Mouse (Mus musculus): ENCODE results near the gene Fgfr2.

Fgfr2 gene

DNA sequence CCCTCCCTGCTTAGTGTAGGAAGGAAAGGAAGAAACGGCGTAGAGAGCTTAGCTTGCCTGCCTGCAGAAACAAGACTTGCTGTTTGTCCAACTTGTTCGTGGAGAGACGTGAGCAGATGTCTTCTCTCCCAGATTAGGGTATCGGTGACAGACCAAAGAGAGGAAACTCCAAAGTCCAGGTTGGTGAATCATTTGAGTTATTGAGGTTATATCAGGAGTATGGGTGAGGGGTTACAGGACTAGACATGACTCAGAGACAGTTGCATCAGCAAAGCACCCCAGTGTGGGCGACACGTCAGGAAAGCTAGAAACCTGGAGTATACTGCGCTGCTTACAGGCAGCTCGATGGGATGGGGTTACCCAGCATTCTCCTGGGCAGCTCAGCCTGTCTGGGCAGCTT lies 2457.8 kb downstream of the Fgfr2 start:
- no peak for DNase-seq (ENCODE audit: low spot score)

DNA sequence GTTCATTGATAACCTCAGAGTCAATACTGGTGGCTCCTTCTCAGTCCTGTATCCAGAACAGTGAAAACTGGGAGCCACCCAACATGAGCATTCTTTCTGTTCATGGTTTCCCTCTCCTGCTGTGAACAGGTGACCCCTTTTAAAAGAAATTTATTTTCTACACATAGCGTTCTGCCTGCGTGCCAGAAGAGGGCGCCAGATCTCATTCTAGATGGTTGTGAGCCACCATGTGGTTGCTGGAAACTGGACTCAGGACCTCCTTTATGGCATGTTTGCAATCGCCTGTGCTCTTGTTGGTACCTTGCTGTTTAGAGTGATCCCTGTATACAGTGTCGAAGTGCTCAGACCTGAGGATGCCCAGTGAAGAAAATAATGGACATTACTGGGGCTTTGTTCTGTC lies 2458.5 kb downstream of the Fgfr2 start:
- DNase-seq (ENCODE audit: low spot score): no peak

DNA sequence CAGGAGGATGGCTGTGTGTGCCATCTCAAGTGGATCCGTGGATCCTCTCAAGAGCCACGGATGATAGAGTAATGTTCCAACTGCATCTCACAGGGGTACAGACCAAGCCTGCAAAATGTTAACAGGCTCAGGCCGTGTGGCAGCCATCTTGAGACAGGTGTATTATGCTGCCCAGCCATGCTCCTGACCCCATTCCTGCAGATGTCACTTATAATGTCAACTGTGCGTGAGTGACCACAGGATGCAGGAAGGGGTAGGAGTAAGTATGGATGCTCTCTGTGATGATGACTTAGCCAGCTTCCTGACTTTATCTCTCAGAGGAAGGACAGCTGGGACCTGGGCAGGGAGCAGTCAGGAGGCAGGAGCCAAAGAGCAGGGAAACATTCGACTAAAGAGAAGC lies 2459.1 kb downstream of the Fgfr2 start:
- DNase-seq (ENCODE audit: low spot score): no peak

DNA sequence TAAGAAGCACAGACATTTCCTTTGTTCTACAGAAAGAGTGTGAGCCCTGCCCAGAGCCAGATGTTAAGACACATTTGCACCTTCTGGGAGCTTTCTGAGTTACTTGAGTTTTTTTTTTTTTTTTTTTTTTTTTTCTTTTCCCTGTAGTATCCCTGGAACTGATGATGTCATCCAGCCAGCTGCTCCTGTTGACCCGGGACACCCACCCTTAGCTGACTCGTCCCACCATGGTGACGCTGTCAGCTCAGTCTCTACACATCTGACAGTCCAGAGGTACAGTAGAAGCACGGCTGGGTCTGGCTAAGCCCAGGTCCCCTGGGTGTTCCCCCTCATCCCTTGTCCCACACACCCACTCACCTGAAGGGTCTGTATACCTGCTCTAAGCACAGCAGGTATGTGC lies 2460.3 kb downstream of the Fgfr2 start:
- no peak for DNase-seq (ENCODE audit: low spot score)

DNA sequence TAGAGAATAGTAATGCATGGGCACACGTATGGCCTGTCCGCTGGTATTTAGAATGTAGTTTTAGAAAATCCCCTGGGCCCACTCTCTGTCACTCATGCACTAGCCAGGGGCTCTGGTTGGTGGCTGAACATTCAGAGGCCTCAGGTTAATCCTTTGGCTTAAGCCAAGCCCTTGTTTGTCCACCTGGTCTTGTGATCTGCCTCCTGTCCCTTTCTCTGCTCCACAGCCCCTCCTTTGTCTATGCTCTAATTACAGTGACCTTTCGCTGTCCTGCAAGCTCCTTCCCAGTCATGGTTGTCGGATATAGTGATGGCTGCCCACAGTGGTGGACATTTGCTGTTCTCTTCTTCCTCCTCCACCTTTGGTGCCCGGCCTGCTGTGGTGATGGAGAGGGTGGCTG lies 2460.9 kb downstream of the Fgfr2 start:
- no peak for DNase-seq (ENCODE audit: low spot score)

DNA sequence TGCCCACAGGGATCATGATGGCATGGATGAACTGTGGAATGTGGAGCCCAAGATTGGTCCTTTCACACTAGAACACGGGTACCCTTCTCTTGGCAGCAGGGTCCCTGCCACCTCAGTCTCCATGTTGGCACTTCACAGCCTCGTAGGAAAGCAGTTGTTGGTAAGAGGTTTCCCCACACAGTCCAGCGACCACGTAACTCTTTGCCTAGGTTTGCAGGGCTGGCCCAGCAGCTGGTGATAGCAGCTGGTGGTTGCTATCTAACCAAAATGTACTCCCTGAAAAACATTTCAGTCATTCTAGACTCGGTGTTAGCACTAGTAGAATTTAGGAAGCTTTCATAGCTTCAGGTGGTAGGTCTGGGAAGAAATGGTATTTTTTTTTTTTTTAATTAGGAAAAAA lies 2464.0 kb downstream of the Fgfr2 start:
- DNase-seq (ENCODE audit: low spot score): no peak

DNA sequence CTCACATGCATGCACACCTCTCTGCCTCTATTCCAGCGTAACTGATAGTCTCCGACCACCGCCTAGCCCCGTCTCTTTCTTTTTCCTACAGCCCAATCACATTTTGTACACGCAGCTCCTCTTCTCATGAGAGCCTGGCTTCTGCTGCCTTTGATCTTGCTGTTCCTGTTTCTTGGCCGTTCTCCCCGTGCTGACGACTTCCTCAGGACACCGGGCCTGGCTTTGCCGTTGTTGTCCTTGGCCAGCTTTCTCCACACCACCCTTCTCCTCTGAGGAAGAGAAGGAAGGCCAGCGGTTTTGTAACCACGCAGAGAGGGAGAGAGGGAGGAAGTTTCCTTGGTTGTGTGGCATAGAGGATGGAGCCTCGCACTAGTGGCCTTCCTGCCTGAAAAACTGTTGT lies 2465.4 kb downstream of the Fgfr2 start:
- no peak for DNase-seq (ENCODE audit: low spot score)

DNA sequence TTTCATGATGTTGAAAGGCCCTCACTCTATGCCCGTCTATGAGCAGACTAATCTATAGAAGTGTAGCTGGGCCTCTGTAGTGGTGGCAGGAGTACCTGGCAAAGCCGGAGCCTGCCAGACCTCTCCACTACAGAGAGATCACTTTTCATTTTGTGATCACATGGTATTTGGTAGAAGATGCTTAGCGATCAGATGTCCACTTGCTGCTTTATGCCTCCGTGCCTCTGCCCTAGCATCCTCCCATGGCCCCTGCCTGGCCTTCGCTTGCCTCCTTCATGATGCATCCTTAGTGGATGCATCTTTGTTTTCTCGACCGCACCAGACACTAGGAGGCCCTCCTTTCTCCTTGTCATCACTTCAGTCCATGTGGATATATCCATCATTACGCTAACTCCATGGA lies 2466.2 kb downstream of the Fgfr2 start:
- no peak for DNase-seq (ENCODE audit: low spot score)

DNA sequence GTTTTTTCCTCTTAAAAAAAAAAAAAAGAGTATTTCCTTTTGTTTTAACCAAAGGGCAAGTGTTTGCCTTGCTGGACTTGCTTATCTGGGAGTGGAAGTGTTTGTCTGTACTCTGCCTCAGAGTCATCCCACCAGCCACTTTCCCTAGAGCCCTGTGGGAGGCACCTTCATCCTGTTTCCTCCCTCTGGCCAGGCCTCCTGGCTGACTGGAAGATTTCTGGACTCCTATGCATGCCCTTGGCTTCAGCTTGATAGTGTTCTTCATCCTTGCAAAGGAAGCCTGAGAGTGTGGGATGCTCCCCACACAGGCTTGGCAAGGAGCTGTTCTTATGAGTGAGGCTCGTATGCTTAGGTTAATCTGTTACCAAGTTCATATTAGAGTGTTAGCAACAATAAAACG lies 2468.6 kb downstream of the Fgfr2 start:
- no peak for DNase-seq (ENCODE audit: low spot score)

DNA sequence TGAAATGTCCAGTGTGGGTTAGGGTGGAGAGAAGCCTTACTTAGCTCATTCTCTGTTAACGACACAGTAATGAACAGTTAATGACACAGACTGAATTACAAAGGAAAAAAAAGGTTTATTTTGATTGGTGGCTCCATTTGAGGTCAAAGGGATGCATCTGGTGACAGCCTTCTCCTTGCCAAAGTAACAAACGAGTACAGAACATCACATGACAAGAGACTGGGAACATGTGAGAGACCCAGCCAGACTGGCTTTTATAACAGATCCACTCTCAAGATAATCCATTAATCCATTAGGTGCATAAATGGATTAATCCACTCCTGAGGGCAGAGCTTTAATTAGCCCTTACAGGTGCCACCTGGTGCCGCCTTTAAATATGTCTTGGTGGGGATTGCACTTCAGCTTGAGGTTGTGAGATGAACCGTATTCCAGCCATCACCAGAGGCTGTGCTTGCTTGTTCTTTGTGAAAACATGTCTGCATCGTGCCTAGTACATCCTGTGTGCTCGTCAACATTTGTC lies 2470.1 kb downstream of the Fgfr2 start:
- DNase-seq (ENCODE audit: low spot score): no peak

DNA sequence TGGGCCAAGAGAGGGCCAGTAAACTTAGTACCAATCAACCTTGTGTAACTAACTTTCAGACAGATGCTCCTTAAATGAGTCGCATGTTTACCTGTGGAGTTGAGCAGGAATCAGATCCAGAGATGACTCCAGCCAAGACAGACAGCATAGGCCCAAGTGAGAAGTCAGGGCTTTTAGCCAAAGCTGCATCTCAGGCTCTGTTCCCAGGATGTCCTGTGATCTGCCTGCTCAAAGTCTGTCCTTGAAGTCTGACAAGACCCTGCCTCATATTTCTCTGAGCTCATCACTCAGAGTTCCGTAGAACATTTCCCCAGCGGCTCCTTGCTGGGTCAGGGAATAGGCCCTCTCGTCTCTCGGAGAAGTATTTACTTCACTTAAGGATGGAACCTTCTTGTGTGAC lies 2472.5 kb downstream of the Fgfr2 start:
- no peak for DNase-seq (ENCODE audit: low spot score)

DNA sequence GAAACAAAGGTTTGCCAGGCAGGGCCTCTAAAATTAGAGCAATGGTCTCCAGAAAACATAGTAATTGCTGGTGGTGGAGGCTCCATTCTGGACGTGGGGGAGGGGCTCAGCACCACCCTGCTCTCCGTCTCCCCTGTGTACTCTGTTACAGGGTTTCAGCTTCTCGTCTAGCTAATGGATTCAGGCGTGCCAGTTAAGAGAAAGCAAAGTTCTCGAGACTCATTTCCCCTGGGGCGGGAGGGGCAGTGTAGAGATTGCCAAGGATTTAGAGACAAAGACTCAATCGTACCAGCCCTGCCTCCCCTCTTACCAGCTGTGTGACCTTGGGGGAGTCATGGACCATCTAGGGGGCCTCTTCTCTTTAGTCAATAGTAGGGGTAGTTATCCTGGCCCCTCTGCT lies 2473.9 kb downstream of the Fgfr2 start:
- DNase-seq (ENCODE audit: low spot score): no peak

DNA sequence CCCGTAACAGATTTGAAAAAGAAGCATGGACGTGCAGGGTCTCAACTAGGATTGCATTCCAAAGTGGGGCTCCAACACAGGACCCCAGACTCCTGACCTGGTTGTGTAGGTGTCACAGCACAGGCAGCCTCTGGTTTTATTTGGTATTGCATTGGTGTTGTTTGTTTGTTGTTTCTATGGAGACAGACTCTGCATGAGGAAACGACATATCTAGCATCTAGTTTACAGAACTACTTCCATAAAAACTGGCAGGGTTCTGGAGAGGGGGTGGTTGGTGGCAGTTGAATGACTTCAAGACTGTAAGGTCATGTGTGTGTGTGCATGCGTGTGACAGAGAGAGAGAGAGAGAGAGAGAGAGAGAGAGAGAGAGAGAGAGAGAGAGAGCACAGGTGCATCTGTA lies 2475.1 kb downstream of the Fgfr2 start:
- no peak for DNase-seq (ENCODE audit: low spot score)

DNA sequence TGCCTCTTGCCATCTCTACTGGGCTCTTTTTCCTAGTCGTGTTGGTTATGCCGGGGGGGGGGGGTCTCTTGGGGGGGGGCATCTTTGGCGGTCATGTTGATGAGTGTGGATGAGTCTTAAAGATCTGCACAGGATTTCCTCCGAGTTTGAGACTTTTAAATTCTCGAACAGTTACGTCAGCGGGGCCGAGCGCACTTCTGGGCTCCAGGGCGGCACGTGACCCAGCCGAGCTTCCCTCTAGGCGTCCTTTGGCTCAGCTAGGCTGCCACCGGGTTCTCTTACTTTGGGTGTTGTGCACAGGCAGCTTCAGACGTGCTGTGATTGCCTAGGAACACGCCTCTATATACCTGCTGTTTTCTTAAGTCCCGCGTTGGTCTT lies 2476.4 kb downstream of the Fgfr2 start:
- DNase-seq (ENCODE audit: low spot score): peak; percentile 5

DNA sequence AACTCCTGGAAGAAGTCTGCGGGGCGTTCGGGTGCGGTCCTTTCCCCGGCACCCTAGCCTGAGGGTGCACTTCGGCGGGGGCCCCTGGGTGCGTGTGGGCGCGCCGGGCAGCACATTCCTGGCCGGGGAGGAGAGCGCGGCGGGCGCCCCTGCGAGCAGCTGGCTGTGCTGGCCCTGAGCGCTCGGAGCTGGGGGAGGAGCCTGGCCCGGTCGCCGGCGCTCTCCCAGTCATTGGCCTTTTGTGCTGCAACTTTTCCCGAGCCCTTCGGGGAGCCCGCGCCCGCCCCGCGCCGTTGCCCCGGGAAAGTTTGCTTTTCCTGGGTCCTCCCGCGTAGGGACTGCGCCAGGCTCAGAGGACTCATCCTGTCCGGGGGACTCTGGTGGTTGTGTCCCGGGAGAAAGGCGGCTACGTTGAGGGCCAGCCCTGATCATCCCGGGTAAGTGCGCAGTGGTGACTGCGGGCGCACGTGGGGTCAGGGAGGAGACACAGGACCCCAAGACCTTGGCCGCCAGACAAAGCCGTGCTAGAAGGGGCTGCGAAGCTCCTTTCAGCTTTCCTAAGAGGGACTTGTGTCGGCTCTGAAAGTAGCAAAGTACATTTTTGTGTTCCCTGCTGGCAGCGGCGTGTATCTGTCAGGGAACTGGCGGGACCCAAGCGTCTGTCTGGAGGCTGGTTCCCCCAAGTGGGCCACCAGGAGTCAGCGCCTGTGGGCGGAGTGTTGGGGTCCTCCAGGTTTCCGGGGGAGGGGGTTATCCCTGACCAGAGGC lies 2477.0 kb downstream of the Fgfr2 start:
- DNase-seq (ENCODE audit: low spot score): peak; percentile 4

DNA sequence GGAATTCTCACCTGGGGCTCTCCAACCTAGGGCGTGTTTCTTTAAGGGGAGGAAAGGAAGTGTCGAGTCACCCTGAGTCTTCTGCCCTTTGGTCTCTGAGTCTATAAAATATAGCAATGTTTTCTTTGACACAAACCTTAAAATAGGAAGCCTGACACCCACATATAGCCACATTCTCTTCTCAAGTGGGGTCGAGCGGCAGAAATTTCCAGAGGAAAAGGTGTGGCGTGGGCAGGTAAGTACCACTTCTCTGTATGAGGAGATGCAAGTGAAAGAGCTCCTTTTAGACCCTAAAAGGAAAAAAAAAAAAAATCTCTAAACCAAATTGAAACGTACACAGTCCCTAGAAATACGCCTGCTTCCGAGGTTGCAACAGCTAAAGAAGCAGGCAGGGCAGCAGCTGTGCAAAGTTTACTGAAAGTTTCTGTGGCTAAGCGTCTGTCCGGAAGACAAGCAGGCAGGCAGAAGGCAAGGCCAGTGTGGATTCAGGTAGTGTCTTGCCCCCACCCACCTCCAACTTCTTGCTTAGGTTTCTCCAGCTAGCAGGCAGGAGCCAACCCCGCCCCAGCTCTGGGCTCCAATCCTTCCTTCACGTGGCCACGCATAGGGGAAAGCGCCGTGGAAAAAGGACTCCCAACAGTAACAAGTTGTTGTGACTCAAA lies 2477.7 kb downstream of the Fgfr2 start:
- no peak for DNase-seq (ENCODE audit: low spot score)

DNA sequence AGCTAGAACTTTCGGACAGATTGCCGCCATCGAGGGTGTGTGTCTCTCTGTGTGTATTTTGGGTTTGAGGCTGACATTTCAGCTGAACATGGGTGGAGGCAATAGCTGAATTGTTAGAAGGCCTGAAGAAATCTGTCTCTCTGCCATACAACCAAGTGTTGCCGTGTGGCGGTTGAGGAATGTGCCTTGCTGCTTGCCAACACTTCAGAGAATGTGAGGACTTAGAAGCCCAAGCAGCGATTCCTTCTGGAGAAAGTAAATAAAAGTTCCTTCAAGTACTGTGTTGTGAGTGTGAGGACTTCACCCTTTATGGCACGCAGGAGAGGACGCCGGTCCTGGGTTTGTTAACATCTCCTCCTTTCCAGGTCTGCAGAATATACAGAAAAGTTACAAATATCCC lies 2482.5 kb downstream of the Fgfr2 start:
- DNase-seq (ENCODE audit: low spot score): no peak

DNA sequence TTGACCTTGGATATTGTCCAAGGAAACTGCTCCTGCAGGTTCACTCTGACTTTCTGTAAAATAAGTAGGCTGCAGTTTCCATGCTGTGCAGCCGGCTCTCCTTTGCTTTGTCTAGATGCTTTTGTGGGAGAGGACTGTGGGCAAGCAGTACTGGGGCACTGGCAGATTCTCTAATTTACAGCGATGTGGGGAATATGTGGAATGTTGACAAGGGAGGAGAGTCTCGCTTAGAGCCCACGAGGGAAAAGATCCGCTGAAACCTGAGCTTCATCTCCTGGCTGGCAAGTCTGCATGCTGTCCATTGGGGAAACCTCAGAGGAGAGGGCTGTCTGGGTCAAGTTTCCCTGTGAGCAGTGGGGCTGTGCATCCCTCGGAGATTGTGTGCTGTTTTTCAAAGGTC lies 2485.3 kb downstream of the Fgfr2 start:
- no peak for DNase-seq (ENCODE audit: low spot score)

DNA sequence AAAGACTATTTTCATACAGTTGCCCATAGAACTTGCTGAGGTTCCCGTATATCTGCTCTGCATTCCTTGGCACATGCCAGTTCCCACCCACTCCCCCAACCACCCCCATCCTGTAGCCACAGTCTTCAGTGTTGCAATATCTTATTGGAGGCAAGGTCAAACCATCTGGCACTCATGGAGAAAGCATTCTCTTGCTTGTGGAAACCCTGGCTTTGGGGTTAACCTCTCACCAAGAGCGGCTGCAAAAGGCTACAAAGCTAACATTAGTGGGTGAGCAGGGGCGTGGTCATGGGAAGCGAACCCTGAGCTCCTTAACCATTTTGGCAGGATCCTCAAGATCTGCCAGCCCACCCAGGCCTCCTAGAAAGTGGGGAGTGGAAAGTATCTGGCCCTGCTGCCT lies 2486.2 kb downstream of the Fgfr2 start:
- no peak for DNase-seq (ENCODE audit: low spot score)

DNA sequence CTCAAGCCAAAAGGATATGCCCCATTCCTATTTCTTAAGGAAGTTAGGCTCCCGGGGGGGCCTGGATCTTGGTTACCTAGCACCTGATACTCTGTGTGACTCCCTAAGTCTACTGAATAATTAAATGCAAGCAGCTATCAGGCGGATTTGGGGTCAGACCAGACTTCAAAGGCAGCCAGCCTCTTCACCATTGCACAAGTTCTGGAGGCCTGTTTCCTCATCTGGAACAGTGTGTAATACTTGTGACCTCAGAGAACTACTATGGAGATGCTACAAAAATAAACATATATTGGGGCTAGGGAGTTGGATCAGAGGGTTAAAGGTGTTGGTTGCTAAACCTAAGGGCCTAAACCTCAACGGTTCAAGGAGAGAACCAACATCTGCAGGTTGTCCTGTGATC lies 2486.9 kb downstream of the Fgfr2 start:
- no peak for DNase-seq (ENCODE audit: low spot score)

DNA sequence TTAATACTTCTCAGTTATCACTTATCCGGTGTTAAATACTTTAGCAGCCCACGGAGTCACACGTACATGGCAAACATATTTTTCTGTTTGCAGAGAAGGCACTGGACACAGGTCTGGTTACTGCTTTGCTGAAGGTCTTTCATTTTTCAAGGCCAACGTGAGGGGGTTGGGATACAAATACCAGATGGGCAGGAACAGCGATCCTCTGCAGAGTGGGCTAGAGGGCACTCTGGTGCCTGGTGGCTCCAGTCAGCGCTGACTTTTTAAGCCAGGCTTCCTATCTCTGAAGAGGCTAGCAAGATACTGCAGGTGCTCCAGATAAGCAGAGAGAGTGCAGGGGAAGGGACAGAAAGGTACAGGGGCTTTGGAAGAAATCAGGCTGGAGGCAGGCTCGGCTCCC lies 2487.9 kb downstream of the Fgfr2 start:
- no peak for DNase-seq (ENCODE audit: low spot score)

DNA sequence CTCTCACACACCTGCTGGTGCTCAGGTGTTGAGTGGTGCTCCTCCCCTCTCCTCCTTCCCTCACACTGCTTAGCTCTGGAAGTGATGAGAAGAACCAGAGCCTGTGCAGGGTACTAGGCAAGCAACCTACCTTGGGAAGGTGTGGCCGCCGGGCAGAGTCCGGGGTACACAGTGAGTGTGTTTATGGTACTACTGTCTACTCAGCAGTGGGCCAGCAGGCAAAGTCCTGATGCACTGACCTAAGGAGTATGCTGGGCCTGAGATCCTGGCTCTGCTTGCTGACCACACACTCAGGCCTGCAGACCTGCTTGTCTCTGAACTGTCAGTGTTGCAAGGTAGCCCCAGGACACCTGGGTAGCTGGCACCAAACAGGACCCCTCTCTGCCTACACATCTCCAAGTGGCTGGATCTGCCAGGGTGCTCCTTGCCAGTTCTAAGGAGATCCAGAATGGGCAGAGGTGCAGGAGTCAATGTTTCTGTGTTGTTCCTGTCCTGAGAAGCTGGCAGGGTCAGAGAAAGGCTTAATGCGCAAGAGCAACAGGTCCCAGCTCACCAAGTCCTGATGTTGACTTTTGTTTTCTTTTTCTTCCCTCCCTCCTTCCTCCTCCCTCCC lies 2488.8 kb downstream of the Fgfr2 start:
- DNase-seq (ENCODE audit: low spot score): no peak

DNA sequence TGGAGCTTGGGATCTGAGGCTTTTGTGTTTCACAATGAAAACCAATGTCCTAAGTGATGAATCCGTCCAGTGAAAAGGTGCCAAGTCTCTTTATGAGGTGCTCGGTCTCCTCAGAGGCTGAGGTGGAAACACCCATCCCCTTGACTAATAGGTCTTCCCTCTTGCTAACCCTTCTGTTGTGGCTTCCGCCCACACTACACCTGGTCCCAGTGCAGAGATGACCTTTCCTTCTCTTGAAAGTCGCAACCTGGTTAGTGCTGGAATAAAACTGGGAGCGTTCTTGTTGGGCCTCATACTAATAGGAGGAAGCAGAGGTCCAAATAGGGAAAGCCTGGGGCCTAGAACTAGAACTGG lies 2490.8 kb downstream of the Fgfr2 start:
- no peak for DNase-seq (ENCODE audit: low spot score)

All from spleen, adult 12 weeks (tissue).